Mouse (Mus musculus): ENCODE measurements at regions not wholly inside any gene's neighbourhood (a gene's known extent, or its start where the extent isn't known, plus 50 kb on each side); places are given as distances from the start of the nearest gene placed in this dataset.

GRCm38 (mm10) chr1:19528871-19529270, 320.2 kb downstream of the Tfap2b start:
- in situ Hi-C loops (cut with MboI, MseI): no loop called here

- in situ Hi-C loops (cut with MboI, MseI): loop anchor here (5.0 kb wide), 1 partner anchor 101 kb away; no protein-coding TSS in a partner anchor
Measured at GRCm38 (mm10) chr1:19531406-19531805, 322.7 kb downstream of the Tfap2b start.

DNA sequence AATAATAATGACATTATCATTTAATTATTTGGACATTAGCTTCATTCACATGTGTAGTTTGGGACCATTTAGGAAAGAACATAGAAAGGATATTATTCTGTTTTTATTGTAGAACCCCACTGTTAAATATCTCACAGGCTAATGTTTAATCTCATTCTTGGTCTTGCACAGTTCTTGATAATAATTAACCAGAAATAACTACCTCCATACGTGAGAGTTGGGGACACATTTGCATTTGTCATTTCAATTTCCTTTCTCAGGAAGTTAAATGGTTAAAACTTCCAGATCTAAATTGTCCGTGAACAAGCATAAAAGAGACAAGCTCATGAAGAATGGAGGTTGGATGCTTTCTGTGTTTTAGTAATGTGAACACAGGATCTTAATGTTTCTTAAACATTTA, 326.3 kb downstream of the Tfap2b start:
- in situ Hi-C loops (cut with MboI, MseI): loop anchor here (5.0 kb wide), 1 partner anchor 97 kb away; no protein-coding TSS in a partner anchor

DNA sequence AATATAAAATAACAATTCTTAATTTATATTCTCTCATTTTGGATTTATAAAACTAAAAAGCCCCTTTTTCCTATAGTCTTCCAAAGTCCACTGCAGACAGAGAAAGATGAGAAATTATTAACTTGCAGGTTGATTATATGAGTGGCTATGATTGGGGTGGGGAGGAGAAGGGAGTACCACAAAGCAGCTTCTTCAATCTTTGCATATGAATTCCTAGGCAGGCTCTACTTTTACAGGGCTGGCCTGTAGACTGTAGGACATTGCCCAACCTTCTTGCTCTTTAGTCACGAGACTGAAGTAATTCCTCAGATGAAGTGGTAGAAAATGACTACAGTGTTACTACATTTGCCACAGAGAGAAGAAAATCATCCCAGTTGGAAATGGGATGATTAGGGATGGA, 334.3 kb downstream of the Tfap2b start:
- in situ Hi-C loops (cut with MboI, MseI): no loop called here

- in situ Hi-C loops (cut with MboI, MseI): no loop called here
Measured at GRCm38 (mm10) chr1:19565755-19566154, 357.0 kb downstream of the Tfap2b start.

DNA sequence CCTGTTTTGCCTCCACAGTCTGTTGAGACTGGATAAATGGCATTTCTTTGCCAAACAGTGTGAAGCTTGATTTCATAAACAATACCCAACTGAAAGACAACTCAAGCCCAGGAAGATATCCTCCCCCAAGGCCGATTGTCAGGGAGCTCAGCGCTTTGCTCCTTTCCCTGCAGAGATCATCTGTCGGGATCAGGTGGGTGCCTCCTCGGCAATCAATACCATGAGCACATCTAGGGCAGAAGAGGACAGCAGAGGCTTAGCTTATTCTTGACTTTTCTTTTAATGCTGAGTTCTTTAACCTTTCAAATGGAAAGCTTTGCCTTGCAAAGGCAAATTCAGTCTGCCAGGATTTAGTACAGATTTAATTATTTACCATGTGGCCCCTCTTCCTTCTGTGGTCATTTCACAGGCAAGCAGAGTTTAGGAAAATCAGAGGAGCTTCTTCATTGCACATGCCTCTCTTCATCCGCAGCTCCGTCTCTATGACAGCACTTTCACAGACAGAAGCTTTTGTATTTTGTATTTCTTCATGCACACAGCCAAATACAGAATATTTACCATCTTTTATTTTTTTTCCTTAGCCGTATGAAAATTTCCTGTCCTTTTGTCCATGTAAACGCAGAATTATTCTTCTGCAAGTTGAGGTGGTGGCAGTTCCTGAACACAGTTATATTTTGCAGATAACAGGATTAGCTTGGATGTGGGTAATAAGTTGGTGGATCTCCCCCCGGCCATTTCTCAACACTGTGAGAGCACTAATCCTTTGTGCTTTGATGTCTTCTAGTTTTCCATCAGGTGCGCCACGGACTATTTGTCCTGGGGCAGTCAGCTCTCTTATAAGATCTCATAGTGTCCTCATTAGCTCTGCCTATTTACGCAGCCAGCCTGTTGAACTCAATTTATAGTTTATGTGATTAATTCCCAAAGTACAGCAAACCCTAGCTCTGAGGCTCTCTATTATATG, 374.6 kb downstream of the Tfap2b start:
- in situ Hi-C loops (cut with MboI, MseI): no loop called here

GRCm38 (mm10) chr1:19605506-19605905, 396.8 kb downstream of the Tfap2b start:
- in situ Hi-C loops (cut with MboI, MseI): no loop called here

DNA sequence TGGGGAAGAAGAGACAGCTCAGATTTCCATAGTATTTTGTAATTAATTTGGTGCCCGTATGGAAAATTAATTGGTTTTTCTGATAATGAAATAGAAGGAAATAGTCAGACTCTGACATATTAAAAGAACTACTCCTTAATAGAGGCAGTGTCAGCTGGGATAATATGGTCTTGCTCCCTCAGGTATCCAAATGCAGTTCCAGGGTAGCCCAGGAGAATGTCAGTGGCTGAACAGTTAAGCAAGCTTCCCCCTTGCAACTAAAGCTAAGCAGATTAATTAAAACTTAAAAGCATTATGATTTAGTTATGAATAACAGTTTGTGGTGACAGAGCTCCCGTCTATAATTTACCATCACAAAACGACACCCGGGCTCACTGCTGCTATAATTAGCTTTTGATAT, 407.0 kb downstream of the Tfap2b start:
- in situ Hi-C loops (cut with MboI, MseI): no loop called here

DNA sequence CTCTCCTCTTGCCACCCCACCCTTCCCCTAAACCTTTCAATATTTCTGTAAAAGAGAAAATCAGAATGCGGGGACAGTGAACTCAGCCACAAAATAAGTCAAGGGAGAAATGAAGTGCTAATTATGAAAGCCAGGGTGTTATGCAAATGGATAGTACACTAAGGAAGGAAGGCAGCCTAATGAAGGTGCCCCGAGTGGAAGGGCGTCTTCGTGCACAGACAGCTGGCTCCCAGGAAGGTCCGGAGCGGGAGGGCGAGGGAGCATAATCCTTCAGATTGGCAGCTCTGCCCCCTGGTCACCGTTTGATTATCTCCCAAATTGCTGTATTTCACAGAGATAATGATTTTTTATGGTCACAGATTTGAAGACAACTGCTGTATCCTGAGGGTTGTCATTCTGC, 430.4 kb downstream of the Tfap2b start:
- in situ Hi-C loops (cut with MboI, MseI): no loop called here

DNA sequence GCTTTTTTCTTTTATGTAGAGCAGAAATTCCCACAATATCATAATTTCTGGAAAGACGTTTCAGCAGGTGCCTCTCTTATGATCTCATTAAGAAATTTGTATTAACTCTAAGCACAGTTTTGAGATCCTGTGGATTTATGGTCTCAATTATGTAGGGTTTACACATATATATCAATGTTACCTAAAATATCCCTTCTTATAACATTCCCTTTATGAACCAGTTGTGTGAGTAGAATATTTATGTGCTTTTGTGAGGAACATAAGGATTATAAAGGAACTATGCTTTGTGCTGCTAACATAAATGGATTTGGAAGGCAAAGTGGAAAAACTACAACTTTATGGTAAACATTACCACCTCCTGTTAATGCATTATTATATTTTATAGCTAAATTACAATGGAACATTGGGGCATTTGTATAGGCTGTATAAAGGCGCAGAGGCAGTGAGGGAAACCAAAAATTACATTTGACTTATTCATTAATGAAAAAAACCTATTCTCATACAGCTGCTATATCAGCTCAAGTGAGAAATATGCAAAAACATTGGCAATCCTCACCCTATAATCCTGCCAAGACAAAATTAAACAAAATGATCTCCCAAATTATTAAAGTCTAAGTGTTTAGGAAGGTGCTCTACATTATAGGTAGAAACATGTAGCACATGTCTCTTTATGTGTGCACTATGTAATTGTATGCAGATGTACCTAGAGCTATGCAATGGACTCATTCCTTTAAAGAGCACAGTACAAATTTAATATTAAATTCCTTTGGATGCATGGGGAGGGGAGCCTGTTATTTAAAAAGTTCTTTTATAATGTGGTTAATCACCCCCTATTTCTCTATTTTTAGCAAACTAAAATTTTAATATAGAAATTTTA, 439.2 kb downstream of the Tfap2b start:
- in situ Hi-C loops (cut with MboI, MseI): no loop called here

DNA sequence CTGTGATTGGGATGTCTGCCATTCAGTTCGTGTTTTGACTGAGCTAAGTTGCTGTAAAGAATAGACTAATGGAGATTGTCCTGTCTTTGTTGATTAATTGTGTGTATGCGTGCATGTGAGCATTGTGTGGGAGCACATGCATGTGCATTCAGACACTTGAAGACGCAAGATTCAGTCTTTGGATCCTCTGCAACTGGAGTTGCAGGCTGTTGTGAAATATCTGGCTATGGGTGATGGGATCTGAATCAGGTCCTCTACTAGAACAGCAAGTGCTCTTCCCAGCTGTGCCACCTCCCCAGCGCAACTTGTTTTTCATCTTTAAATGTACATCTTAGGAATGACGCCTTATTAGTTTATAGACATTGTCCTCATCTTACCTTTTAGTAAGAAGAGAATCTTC, 453.4 kb downstream of the Tfap2b start:
- in situ Hi-C loops (cut with MboI, MseI): no loop called here

DNA sequence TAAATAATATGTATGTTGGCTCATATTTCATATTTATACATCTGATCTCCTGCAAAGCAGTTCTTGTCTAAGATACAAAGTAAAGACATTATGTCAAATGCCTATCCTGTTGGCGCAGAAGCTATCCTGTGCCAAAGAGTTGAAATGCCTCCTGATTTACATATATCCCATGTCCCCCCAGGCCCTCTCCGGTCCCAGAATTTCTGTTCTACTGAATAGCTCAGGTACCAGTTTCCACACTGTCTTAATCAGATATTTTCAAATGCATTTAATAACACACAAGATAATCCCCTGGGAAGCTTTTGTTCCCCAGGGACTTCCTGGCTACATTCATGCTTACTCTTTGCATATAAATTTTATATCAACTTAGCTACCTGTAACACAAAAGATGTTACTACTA, 454.1 kb downstream of the Tfap2b start:
- in situ Hi-C loops (cut with MboI, MseI): no loop called here

- in situ Hi-C loops (cut with MboI, MseI): no loop called here
Measured at GRCm38 (mm10) chr1:19673448-19674396, 465.0 kb downstream of the Tfap2b start.

DNA sequence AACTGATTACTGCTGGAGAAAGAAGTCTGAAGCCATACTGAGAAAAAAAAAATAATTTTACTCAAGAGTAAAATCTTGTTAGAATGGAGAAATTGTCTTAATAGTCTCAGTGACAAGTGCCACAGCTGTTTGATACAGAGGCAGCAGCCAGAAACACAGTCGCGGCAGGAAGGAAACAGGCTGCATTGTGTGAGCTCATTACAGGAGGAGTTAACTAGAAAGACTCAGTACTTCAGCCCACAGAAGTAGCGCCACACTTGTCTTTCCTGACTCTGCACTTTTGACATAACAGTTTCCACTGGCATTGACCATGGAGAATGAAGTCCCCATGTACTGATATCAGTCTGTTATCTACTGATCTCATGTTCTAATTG, 465.7 kb downstream of the Tfap2b start:
- in situ Hi-C loops (cut with MboI, MseI): no loop called here

DNA sequence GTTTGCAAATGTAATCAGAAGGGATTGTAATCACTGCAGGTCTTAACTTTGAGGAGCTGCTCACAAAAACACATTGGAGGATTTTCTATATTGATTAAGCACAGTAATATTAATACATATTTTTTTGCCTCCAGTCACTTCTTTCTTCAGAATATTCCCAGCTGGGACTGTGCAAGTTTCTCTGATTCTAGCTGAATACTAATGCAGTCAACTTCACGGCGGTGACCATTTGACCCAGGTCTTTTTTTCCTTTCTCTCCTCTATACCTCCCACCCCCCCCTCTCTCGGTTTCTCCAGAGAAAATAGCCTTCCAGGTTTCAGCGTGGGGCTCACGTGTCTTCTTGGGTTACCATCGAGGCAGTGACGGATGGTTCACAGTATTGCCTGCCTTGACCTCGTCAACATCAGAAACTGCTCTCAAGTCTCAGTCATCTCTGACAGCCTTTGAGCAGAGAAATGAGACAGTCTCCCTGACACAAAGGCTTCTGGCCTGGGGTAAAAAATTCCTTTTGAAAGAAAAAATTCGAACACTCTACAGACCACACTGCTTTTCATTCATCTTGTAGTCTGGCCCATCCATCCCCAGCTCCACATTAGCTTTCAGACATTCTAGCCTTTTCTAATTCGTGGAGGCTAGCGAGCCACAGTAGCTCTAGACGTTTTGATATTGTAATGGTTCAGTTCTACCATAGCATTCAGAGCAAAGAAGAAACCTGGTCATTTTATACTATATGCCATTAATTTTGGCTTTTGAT, 472.5 kb downstream of the Tfap2b start:
- in situ Hi-C loops (cut with MboI, MseI): no loop called here

Data from regulatory T cell (primary cell).